Mouse (Mus musculus) heart, adult 18-20 months (tissue): ENCODE results near the gene Ncbp3. TPM values are rescaled to one million over a fixed set of nuclear protein-coding genes. Genes with fewer than 3 reads are reported as not detected.
A peak's percentile ranks its signal among the peaks of the same experiment; 100 is the strongest.

Experiments
- DNase-seq, 2 experiments: peaks; one replicate each; pipeline ENCODE4 v3.0.0; 2021 to 2022; ENCODE audit warnings: mixed read lengths in 1 of 2
- total RNA-seq, 2 experiments: library from RNA; stranded (reverse); gene quantifications; 2 replicates each; pipeline ENCODE4 v1.2.3; 2021

The Ncbp3 gene
- total RNA-seq, 2 experiments from 2014 or later, result 5.6 to 6.2 TPM

GRCm38 (mm10) chr11:73030821-73031498 is 16.6 kb upstream of the Ncbp3 start:
- DNase-seq, result peak; percentile 92 to 95

- no peak for DNase-seq
These were observed 16.0 kb upstream of the Ncbp3 start for GRCm38 (mm10) chr11:73031536-73031935.

- DNase-seq, result no peak
These were observed 11.5 kb upstream of the Ncbp3 start for GRCm38 (mm10) chr11:73036077-73036476.

GRCm38 (mm10) chr11:73036889-73037288 is 10.7 kb upstream of the Ncbp3 start:
- DNase-seq, result no peak

GRCm38 (mm10) chr11:73037691-73038090 is 9.9 kb upstream of the Ncbp3 start:
- DNase-seq, result no peak

- peak; percentile 39 to 77 for DNase-seq
These were observed 8.3 kb upstream of the Ncbp3 start for GRCm38 (mm10) chr11:73039102-73039799.

- no peak for DNase-seq
These were observed 3.3 kb upstream of the Ncbp3 start for GRCm38 (mm10) chr11:73044229-73044755.

GRCm38 (mm10) chr11:73044789-73045188 is 2.8 kb upstream of the Ncbp3 start:
- DNase-seq, result no peak

- peak in 1 of 2 experiments; percentile 31 for DNase-seq
These were observed 670 bp downstream of the Ncbp3 start for GRCm38 (mm10) chr11:73048030-73048876.

GRCm38 (mm10) chr11:73049335-73049734 is 1.8 kb downstream of the Ncbp3 start:
- peak; percentile 71 to 90 for DNase-seq

GRCm38 (mm10) chr11:73052795-73053194 is 5.2 kb downstream of the Ncbp3 start:
- no peak for DNase-seq

GRCm38 (mm10) chr11:73057701-73058100 is 10.1 kb downstream of the Ncbp3 start:
- no peak for DNase-seq

GRCm38 (mm10) chr11:73059630-73060029 is 12.0 kb downstream of the Ncbp3 start:
- DNase-seq, result no peak

- peak in 1 of 2 experiments; percentile 46 for DNase-seq
These were observed 13.8 kb downstream of the Ncbp3 start for GRCm38 (mm10) chr11:73061413-73061812.

GRCm38 (mm10) chr11:73071839-73072238 is 24.3 kb downstream of the Ncbp3 start:
- DNase-seq, result peak in 1 of 2 experiments; percentile 51

GRCm38 (mm10) chr11:73076295-73076694 is 28.7 kb downstream of the Ncbp3 start:
- DNase-seq, result no peak

- DNase-seq, result peak; percentile 13 to 17
These were observed 29.1 kb downstream of the Ncbp3 start for GRCm38 (mm10) chr11:73076733-73077132.

- no peak for DNase-seq
These were observed 29.7 kb downstream of the Ncbp3 start for GRCm38 (mm10) chr11:73077211-73077720.

- DNase-seq, result no peak
These were observed 31.0 kb downstream of the Ncbp3 start for GRCm38 (mm10) chr11:73078615-73079014.

- peak; percentile 12 to 23 for DNase-seq
These were observed 32.7 kb downstream of the Ncbp3 start for GRCm38 (mm10) chr11:73080306-73080705.

- no peak for DNase-seq
These were observed 36.7 kb downstream of the Ncbp3 start for GRCm38 (mm10) chr11:73084303-73084702.

- peak; percentile 12 to 28 for DNase-seq
These were observed 37.2 kb downstream of the Ncbp3 start for GRCm38 (mm10) chr11:73084804-73085231.
